Mouse (Mus musculus) liver, embryonic 14.5 days (tissue): Measurements from ENCODE around the gene Astn2.

Experiments
- CTCF ChIP-seq: IDR thresholded peaks from 2 replicates; pipeline ENCODE4 v1.5.1; 2016; ENCODE audit warnings: antibody characterized with exemption, low read depth, control low read depth
- EP300 ChIP-seq: IDR thresholded peaks from 2 replicates; pipeline ENCODE4 v1.6.1; 2016; ENCODE audit warnings: antibody characterized with exemption, low read depth

DNA sequence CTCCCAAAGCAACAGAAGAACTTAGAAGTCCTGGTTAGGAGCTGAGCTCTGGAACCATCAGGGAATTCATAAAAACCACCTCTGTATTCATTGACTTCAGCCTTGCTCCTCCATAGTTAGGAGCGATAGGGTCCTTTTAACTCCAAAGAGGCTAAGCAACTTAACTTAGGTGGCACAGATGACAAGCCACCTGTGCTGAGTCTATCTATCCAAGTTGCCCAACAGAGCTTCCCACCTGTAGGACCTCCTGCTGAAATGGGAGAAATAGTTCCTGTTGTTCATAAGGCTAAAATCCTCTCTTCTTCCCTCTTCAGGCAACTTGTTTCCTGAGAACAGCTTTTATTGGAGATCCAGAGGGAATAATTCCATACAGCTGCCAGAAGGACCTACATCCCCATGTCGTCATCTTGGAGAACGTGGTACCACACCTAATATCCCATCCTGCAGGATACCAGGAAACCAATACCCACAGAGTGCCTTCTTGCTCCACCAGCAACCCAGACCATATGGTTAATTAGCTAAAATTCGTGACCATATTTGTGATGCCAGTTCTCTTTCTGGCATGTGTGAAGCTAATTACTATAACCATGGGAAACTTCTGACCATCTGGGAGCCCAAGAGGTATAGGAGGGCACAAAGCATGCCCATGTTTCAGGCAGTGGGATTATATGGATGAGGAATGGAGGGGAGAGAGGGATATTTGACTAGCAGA lies 730.0 kb downstream of the Astn2 start:
- TF ChIP-seq CTCF = no peak
- TF ChIP-seq EP300 = no peak
